Mouse (Mus musculus) B cell, adult 62 days (primary cell): Measurements from ENCODE around the gene Ehd4. TPM values are rescaled to one million over a fixed set of nuclear protein-coding genes. Genes with fewer than 3 reads are reported as not detected.

Experiments
- total RNA-seq: library from RNA; stranded (reverse); gene quantifications from 4 replicates; pipeline ENCODE4 v1.2.4, GENCODE M21; 2023

The Ehd4 gene
- total RNA-seq, result 90.2 to 111 TPM (median 102 TPM) in 4 replicates

DNA sequence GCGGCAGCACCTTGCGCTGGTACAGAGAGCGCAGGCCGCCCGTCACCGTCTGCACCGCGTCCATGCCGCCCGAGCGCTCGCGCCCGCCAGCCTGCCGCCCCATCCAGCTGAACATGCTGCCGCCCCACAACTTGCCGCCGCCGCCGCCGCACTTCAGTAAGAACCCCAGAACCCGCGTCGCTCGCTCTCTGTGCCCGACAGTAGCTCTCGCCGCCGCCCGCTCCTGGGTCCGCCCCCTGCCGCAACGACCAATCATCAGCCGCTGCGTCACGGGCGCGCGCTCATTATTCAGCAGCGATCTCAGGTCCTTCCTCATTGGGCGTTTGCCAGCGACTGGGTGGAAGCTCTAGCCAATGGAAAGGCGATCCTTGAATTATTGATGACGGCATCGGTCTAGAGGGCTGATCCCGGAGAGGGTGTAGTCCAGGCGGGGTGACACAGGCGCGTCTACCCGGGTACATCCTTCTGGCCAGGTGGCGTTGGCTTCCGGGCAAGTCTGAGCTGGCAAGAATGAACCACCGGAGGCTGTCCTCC, at the start of gene Ehd4:
Gene Ehd4 (minus strand): TSS at position 246 of the 534 bp plus-strand sequence.

Other genes starting within 250 kb of the Ehd4 start
- gene Mapkbp1, start 181.9 kb downstream of the Ehd4 start, total RNA-seq, result 12.1 to 17.3 TPM (median 14.6 TPM) in 4 replicates
- 10.4 to 16.1 TPM (median 13.2 TPM) in 4 replicates for gene Jmjd7, start 127.1 kb downstream of the Ehd4 start, total RNA-seq
- gene Gm28042, start 127.1 kb downstream of the Ehd4 start, total RNA-seq, result 3.1 to 4.8 TPM (median 4.4 TPM) in 4 replicates
- 3.7 to 8.4 TPM (median 4.7 TPM) in 4 replicates for gene Pla2g4b, start 121.2 kb downstream of the Ehd4 start, total RNA-seq
- not detected in 4 replicates for gene Pla2g4e, start 90.7 kb upstream of the Ehd4 start, total RNA-seq
- gene Pla2g4d, start 134.6 kb upstream of the Ehd4 start, total RNA-seq, result not detected in 4 replicates
- 0.18 to 0.53 TPM in 2 of 4 replicates, not detected in the others for gene Pla2g4f, start 159.6 kb upstream of the Ehd4 start, total RNA-seq
- 59.9 to 81.8 TPM (median 70.3 TPM) in 4 replicates for gene Vps39, start 198.5 kb upstream of the Ehd4 start, total RNA-seq
- gene Ganc, start 249.3 kb upstream of the Ehd4 start, total RNA-seq, result 41.0 to 54.8 TPM (median 42.9 TPM) in 4 replicates
- gene Tmem87a, start 249.5 kb upstream of the Ehd4 start, total RNA-seq, result 51.9 to 54.2 TPM (median 54.0 TPM) in 4 replicates